Mouse (Mus musculus): ENCODE measurements around the gene Dtnb. TPM values are rescaled to one million over a fixed set of nuclear protein-coding genes. Genes with fewer than 3 reads are reported as not detected.

Gene Dtnb
- polyA plus RNA-seq (2014; fragmentation: Illumina TruSeq; extraction: RNeasy Lipid Tissue Mini Kit (QIAGEN cat#74804); ENCODE audit: low read depth, low replicate concordance) = 44.3 TPM

DNA sequence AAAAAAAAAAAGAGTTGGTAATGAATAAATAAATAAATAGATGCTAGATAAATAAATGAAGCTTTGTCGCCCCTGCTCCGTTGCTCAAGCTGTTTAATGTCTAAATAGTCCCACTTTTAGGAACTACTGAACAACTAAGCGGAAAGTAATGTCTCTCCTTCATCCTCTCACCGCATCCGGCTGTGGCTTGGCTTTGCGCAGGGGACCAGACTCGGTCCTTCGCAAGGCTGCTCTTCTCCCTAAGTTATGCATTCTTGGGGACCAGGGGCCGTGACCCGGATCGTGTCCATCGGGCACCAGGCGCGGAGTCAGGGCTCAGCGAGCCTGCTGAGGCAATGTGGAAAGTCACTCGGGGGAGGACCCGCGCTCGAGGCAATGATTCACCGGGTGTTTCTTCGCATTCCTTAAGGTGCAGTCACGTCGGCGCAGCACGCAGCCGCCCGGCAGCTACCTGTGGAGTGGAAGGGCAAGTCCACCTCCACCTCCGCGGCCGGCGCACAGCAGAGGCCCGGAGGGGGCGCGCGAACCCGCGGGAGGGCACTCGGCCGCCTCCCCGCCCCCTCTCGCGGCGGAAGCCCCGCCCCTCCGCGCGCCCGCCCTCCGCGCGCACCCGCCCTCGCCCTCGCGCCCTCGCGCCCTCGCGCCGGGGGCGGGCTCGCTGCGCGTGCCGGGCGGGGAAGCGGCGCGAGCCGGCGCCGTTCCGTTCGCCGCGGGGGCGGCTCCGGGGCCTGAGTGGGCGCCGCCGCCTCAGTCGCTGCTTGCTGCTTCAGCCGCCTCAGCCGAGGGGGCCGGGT lies at the start of gene Dtnb:
Gene Dtnb (plus strand): TSS at position 595 of the 794 bp plus-strand sequence.

GRCm38 (mm10) chr12:3805852-3806251 lies 233.7 kb downstream of the Dtnb start, which contains the start of gene Dnmt3a:
Gene Dnmt3a, plus strand, starts transcription at chr12:3806007.

Other genes starting within 250 kb of the Dtnb start
- 8.0 TPM for gene Kif3c, start 207.2 kb upstream of the Dtnb start, polyA plus RNA-seq (2014; fragmentation: Illumina TruSeq; extraction: RNeasy Lipid Tissue Mini Kit (QIAGEN cat#74804); ENCODE audit: low read depth, low replicate concordance)
- 10.9 TPM for gene Asxl2, start 145.5 kb upstream of the Dtnb start, polyA plus RNA-seq (2014; fragmentation: Illumina TruSeq; extraction: RNeasy Lipid Tissue Mini Kit (QIAGEN cat#74804); ENCODE audit: low read depth, low replicate concordance)
- gene Dnmt3a, start 233.6 kb downstream of the Dtnb start, polyA plus RNA-seq (2014; fragmentation: Illumina TruSeq; extraction: RNeasy Lipid Tissue Mini Kit (QIAGEN cat#74804); ENCODE audit: low read depth, low replicate concordance) = 13.9 TPM